Mouse (Mus musculus): ENCODE measurements around the gene Rnf8.

Gene Rnf8

GRCm38 (mm10) chr17:29680921-29681320, 66.3 kb downstream of the Rnf8 start:
- 80% methylated on average over 2 of the region's 2 CpGs for WGBS

GRCm38 (mm10) chr17:29681669-29682068, 67.1 kb downstream of the Rnf8 start:
- WGBS = 91% methylated on average over 9 of the region's 9 CpGs

GRCm38 (mm10) chr17:29682261-29682660, 67.7 kb downstream of the Rnf8 start:
- 82% methylated on average over 7 of the region's 7 CpGs for WGBS

GRCm38 (mm10) chr17:29683127-29683526, 68.5 kb downstream of the Rnf8 start:
- 85% methylated on average over 2 of the region's 2 CpGs for WGBS

- 97% methylated on average over 4 of the region's 4 CpGs for WGBS
Measured at GRCm38 (mm10) chr17:29684275-29684674, 69.7 kb downstream of the Rnf8 start.

GRCm38 (mm10) chr17:29686771-29687170, 72.2 kb downstream of the Rnf8 start:
- 96% methylated on average over 5 of the region's 5 CpGs for WGBS

GRCm38 (mm10) chr17:29687373-29687772, 72.8 kb downstream of the Rnf8 start:
- 78% methylated on average over 6 of the region's 6 CpGs for WGBS

- 70% methylated on average over 10 of the region's 10 CpGs for WGBS
Measured at GRCm38 (mm10) chr17:29688610-29689009, 74.0 kb downstream of the Rnf8 start.

- 83% methylated on average over 6 of the region's 6 CpGs for WGBS
Measured at GRCm38 (mm10) chr17:29690257-29690656, 75.7 kb downstream of the Rnf8 start.

GRCm38 (mm10) chr17:29692827-29693226, 78.2 kb downstream of the Rnf8 start:
- WGBS = 76% methylated on average over 2 of the region's 2 CpGs

GRCm38 (mm10) chr17:29693571-29693970, 79.0 kb downstream of the Rnf8 start:
- WGBS = 88% methylated on average over 2 of the region's 2 CpGs

GRCm38 (mm10) chr17:29694516-29694915, 79.9 kb downstream of the Rnf8 start:
- WGBS = 84% methylated on average over 4 of the region's 4 CpGs

Measured in cerebral cortex, adult 2 months (tissue).